Comparison of ENCODE assay signal across 9 mouse cellular contexts in genomic region chr4:130920951-130921693, GRCm38 (mm10). TPM values are rescaled to one million over a fixed set of nuclear protein-coding genes. Genes with fewer than 3 reads are reported as not detected.
DNase-seq lines count a peak whose midpoint lies in the region; ATAC-seq and TF ChIP-seq lines count a peak whose summit lies in the region.
"Had no signal": no experiment of that assay in that cellular context is flagged by ENCODE, and none has a peak within 500 bp of the region (broad histone marks: within the 10 kb centered on the region; RNA-seq: fewer than 3 reads in every experiment).

No protein-coding gene starts in this region.

- DNase-seq in kidney, postnatal 0 days (ENCODE audit: low spot score): peak; percentile 70
- DNase-seq in kidney, adult 9 months: no peak
- peak; percentile 42 for DNase-seq in ES-CJ7 (ENCODE audit: low read depth, low spot score)
- DNase-seq in spleen, adult 12 weeks (ENCODE audit: low spot score): peak; percentile 42
- no peak for DNase-seq in right cerebral cortex, postnatal 14 days
- DNase-seq in heart, postnatal 4 days: no peak
- DNase-seq in right cerebral cortex, postnatal 10 days (ENCODE audit: low spot score in 2 of 2): no peak

- no peak for TF ChIP-seq CTCF in kidney, postnatal 0 days (IDR thresholded peaks at IDR 0.05; ENCODE audit: low read depth)

- H3K36me3 ChIP-seq in kidney, postnatal 0 days (ENCODE audit: insufficient read depth, low read length): no peaks in the 10 kb centered on the region
- no peaks in the 10 kb centered on the region for H3K36me3 ChIP-seq in hindbrain, embryonic 12.5 days

- no peak overlapping the region for H3K4me3 ChIP-seq in kidney, postnatal 0 days (replicated peaks; ENCODE audit: low read depth, low read length)
- H3K4me3 ChIP-seq in hindbrain, embryonic 12.5 days: no peak overlapping the region

- ATAC-seq in kidney, postnatal 0 days (replicated peaks; ENCODE audit: low FRiP score, low read depth): peak; percentile 88
- ATAC-seq in hindbrain, embryonic 12.5 days (ENCODE audit: low FRiP score): peak; percentile 68; the same call in 1 of the 2 replicates

- H3K4me1 ChIP-seq in kidney, postnatal 0 days (replicated peaks; ENCODE audit: insufficient read depth, low read length): peaks cover 5% of the 10 kb centered on the region; the same call in 1 of the 2 replicates
- peaks cover 30% of the 10 kb centered on the region for H3K4me1 ChIP-seq in hindbrain, embryonic 12.5 days

- no peak overlapping the region for H3K4me2 ChIP-seq in kidney, postnatal 0 days (ENCODE audit: low read length)
- no peak overlapping the region for H3K4me2 ChIP-seq in hindbrain, embryonic 12.5 days (replicated peaks)

- no peaks in the 10 kb centered on the region for H3K27me3 ChIP-seq in kidney, postnatal 0 days (ENCODE audit: insufficient read depth, low read length)
- no peaks in the 10 kb centered on the region for H3K27me3 ChIP-seq in hindbrain, embryonic 12.5 days

- 17% methylated on average over 12 of the region's 12 CpGs for WGBS in kidney, postnatal 0 days
- WGBS in hindbrain, embryonic 12.5 days: 33% methylated on average over 12 of the region's 12 CpGs

- H3K9ac ChIP-seq in kidney, postnatal 0 days (ENCODE audit: low read depth, low read length): no peak overlapping the region
- H3K9ac ChIP-seq in hindbrain, embryonic 12.5 days: no peak overlapping the region

- no peaks in the 10 kb centered on the region for H3K9me3 ChIP-seq in kidney, postnatal 0 days (replicated peaks; ENCODE audit: low read length)
- H3K9me3 ChIP-seq in hindbrain, embryonic 12.5 days (replicated peaks): no peaks in the 10 kb centered on the region

- H3K27ac ChIP-seq in kidney, postnatal 0 days: no peak overlapping the region
- H3K27ac ChIP-seq in hindbrain, embryonic 12.5 days: peak overlapping the region; percentile 18; the same call in 1 of the 2 replicates

RNA-seq across cellular contexts. Expression of gene Laptm5, which starts 8.2 kb away (rescaled TPM):
- polyA plus RNA-seq in kidney, postnatal 0 days (2015; fragmentation: Nextera tagmentation; extraction: Ambion mirVana): 24.2 and 26.8 TPM in 2 replicates
- polyA plus RNA-seq in hindbrain, embryonic 12.5 days (2016; fragmentation: Nextera tagmentation; extraction: Ambion mirVana): 22.7 and 23.3 TPM in 2 replicates
- total RNA-seq in heart, postnatal 4 days (2021): 10 to 100 TPM; 10.1 to 13.4 TPM

RNA-seq across cellular contexts. Expression of gene Matn1, which starts 23.1 kb away (rescaled TPM):
- 0.24 and 0.29 TPM in 2 replicates for polyA plus RNA-seq in kidney, postnatal 0 days (2015; fragmentation: Nextera tagmentation; extraction: Ambion mirVana)
- 4.6 and 19.3 TPM in 2 replicates for polyA plus RNA-seq in hindbrain, embryonic 12.5 days (2016; fragmentation: Nextera tagmentation; extraction: Ambion mirVana)
- not detected for total RNA-seq in heart, postnatal 4 days (2021)
- total RNA-seq: heart, adult 18-20 months had no signal

Comparison
In these comparisons a context has a peak if more than half of its experiments do, and no peak if none do; other contexts are left out.
1. DNase-seq: peak in kidney, postnatal 0 days (single experiment), ES-CJ7 (single experiment) and spleen, adult 12 weeks (single experiment); none in kidney, adult 9 months (single experiment), right cerebral cortex, postnatal 14 days (single experiment), heart, postnatal 4 days (single experiment) and right cerebral cortex, postnatal 10 days (0 of 2).